Mouse (Mus musculus): ENCODE measurements around the gene Rnf20. TPM values are rescaled to one million over a fixed set of nuclear protein-coding genes. Genes with fewer than 3 reads are reported as not detected.

Rnf20 gene
- total and polyA plus RNA-seq, 3 experiments: 40.8 to 58.1 (median 43.1) TPM

GRCm38 (mm10) chr4:49661664-49662063, 29.9 kb downstream of the Rnf20 start:
- Histone ChIP-seq H3K9ac (ENCODE audit: control insufficient read depth, low read depth, low read length, poor library complexity, severe bottlenecking) (no peak overlapping the region), H3K27me3 (ENCODE audit: control insufficient read depth in 1 of 2, insufficient read depth in 2 of 2, low read length in 2 of 2) (no peaks in the 10 kb centered on the region), H3K27ac (ENCODE audit: control insufficient read depth, low read depth, low read length) (no peak overlapping the region), H3K4me3 (ENCODE audit: control insufficient read depth in 1 of 2, insufficient read depth in 1 of 2, low read depth in 2 of 2, low read length in 2 of 2) (no peak overlapping the region), H3K36me3 (ENCODE audit: control insufficient read depth in 1 of 2, insufficient read depth in 2 of 2, low read length in 2 of 2) (peaks cover 0 to 5% of the 10 kb centered on the region in 2 experiments; a peak in 1 of 4 replicates), H3K4me1 (ENCODE audit: control insufficient read depth in 1 of 2, insufficient read depth in 2 of 2, low read length in 2 of 2) (no peaks in the 10 kb centered on the region), H3K79me2 (ENCODE audit: control insufficient read depth, insufficient read depth, low read length, poor library complexity) (no peaks in the 10 kb centered on the region), H3K9me3 (replicated peaks; ENCODE audit: insufficient read depth, low read length) (no peaks in the 10 kb centered on the region)
- TF ChIP-seq ZNF384 (IDR thresholded peaks at IDR 0.05; ENCODE audit: low read depth, low read length) (no peak), CHD1 (IDR thresholded peaks at IDR 0.05; ENCODE audit: low read depth, low read length) (no peak), NRF1 (IDR thresholded peaks at IDR 0.05; ENCODE audit: insufficient read depth, low read depth, low read length, poor library complexity, severe bottlenecking) (no peak), TBP (IDR thresholded peaks at IDR 0.05; ENCODE audit: low read depth, low read length) (no peak), JUND (IDR thresholded peaks at IDR 0.05; ENCODE audit: low read depth, low read length) (no peak)
- DNase-seq (ENCODE audit: low read depth, low spot score): no peak

GRCm38 (mm10) chr4:49662231-49662630, 30.4 kb downstream of the Rnf20 start:
- Histone ChIP-seq H3K36me3 (ENCODE audit: control insufficient read depth in 1 of 2, insufficient read depth in 2 of 2, low read length in 2 of 2) (peaks cover 0 to 2% of the 10 kb centered on the region in 2 experiments; a peak in 1 of 4 replicates), H3K9me3 (replicated peaks; ENCODE audit: insufficient read depth, low read length) (no peaks in the 10 kb centered on the region), H3K27ac (ENCODE audit: control insufficient read depth, low read depth, low read length) (no peak overlapping the region), H3K4me3 (ENCODE audit: control insufficient read depth in 1 of 2, insufficient read depth in 1 of 2, low read depth in 2 of 2, low read length in 2 of 2) (no peak overlapping the region), H3K4me1 (ENCODE audit: control insufficient read depth in 1 of 2, insufficient read depth in 2 of 2, low read length in 2 of 2) (no peaks in the 10 kb centered on the region), H3K79me2 (ENCODE audit: control insufficient read depth, insufficient read depth, low read length, poor library complexity) (no peaks in the 10 kb centered on the region), H3K9ac (ENCODE audit: control insufficient read depth, low read depth, low read length, poor library complexity, severe bottlenecking) (no peak overlapping the region), H3K27me3 (ENCODE audit: control insufficient read depth in 1 of 2, insufficient read depth in 2 of 2, low read length in 2 of 2) (no peaks in the 10 kb centered on the region)
- TF ChIP-seq POLR2AphosphoS2 (IDR thresholded peaks at IDR 0.05; ENCODE audit: low read length) (no peak), TCF12 (IDR thresholded peaks at IDR 0.05; ENCODE audit: low read depth, low read length) (no peak), MAZ (IDR thresholded peaks at IDR 0.05; ENCODE audit: low read depth, low read length) (no peak)
- DNase-seq (ENCODE audit: low read depth, low spot score): no peak

GRCm38 (mm10) chr4:49664850-49665249, 33.0 kb downstream of the Rnf20 start:
- no peak overlapping the region for H3K4me3 ChIP-seq (ENCODE audit: control insufficient read depth in 1 of 2, insufficient read depth in 1 of 2, low read depth in 2 of 2, low read length in 2 of 2)
- peaks cover 0 to 2% of the 10 kb centered on the region in 2 experiments; a peak in 1 of 4 replicates for H3K36me3 ChIP-seq (ENCODE audit: control insufficient read depth in 1 of 2, insufficient read depth in 2 of 2, low read length in 2 of 2)
- H3K79me2 ChIP-seq (ENCODE audit: control insufficient read depth, insufficient read depth, low read length, poor library complexity): no peaks in the 10 kb centered on the region
- no peaks in the 10 kb centered on the region for H3K9me3 ChIP-seq (replicated peaks; ENCODE audit: insufficient read depth, low read length)
- no peak for DNase-seq (ENCODE audit: low read depth, low spot score)
- TF ChIP-seq MAZ (IDR thresholded peaks at IDR 0.05; ENCODE audit: low read depth, low read length) (no peak), ZNF384 (IDR thresholded peaks at IDR 0.05; ENCODE audit: low read depth, low read length) (no peak), MEF2A (IDR thresholded peaks at IDR 0.05; ENCODE audit: extremely low read depth, insufficient replicate concordance, low read depth, low read length, poor library complexity, severe bottlenecking) (no peak), CHD1 (IDR thresholded peaks at IDR 0.05; ENCODE audit: low read depth, low read length) (no peak), UBTF (IDR thresholded peaks at IDR 0.05; ENCODE audit: borderline replicate concordance, insufficient read depth, low read depth, low read length) (no peak), KAT2A (conservative IDR thresholded peaks at IDR 0.05; ENCODE audit: low read depth, low read length) (no peak), GATA1 (IDR thresholded peaks at IDR 0.05; ENCODE audit: low read depth, low read length) (no peak), POLR2A (IDR thresholded peaks at IDR 0.05; ENCODE audit: control insufficient read depth in 1 of 2, insufficient read depth in 1 of 2, low read depth in 1 of 2, low read length in 2 of 2, poor library complexity in 1 of 2) (no peak), NRF1 (IDR thresholded peaks at IDR 0.05; ENCODE audit: insufficient read depth, low read depth, low read length, poor library complexity, severe bottlenecking) (no peak), MYC (IDR thresholded peaks at IDR 0.05; ENCODE audit: low read depth, low read length) (no peak)
- H3K27ac ChIP-seq (ENCODE audit: control insufficient read depth, low read depth, low read length): no peak overlapping the region
- H3K9ac ChIP-seq (ENCODE audit: control insufficient read depth, low read depth, low read length, poor library complexity, severe bottlenecking): no peak overlapping the region
- H3K27me3 ChIP-seq (ENCODE audit: control insufficient read depth in 1 of 2, insufficient read depth in 2 of 2, low read length in 2 of 2): no peaks in the 10 kb centered on the region
- no peaks in the 10 kb centered on the region for H3K4me1 ChIP-seq (ENCODE audit: control insufficient read depth in 1 of 2, insufficient read depth in 2 of 2, low read length in 2 of 2)

Data from MEL (cell line).